Mouse (Mus musculus) G1E (cell line): ENCODE data around the gene Wnk2.

ENCODE experiments used
- CTCF ChIP-seq: IDR thresholded peaks from 2 replicates; pipeline ENCODE4 v1.5.1; 2012; ENCODE audit warnings: low read depth, low read length, inconsistent platforms, mixed read lengths
- GATA2 ChIP-seq: IDR thresholded peaks from 2 replicates; pipeline ENCODE4 v1.6.1; 2012; ENCODE audit warnings: low read depth, low read length, inconsistent platforms, borderline replicate concordance

GRCm38 (mm10) chr13:49192156-49192855, 44.5 kb upstream of the Wnk2 start:
- no peak for TF ChIP-seq CTCF
- no peak for TF ChIP-seq GATA2
